Mouse (Mus musculus): Measurements from ENCODE around the gene Nup93. TPM values are rescaled to one million over a fixed set of nuclear protein-coding genes. Genes with fewer than 3 reads are reported as not detected.
"Not testable (repeated sequence)": the region's sequence is repeated elsewhere in the genome, so short reads cannot be mapped to it uniquely, and the experiment has no call there.

Gene Nup93
- polyA plus RNA-seq (2016; fragmentation: Nextera tagmentation; extraction: Ambion mirVana), result 98.2 and 118 TPM in 2 replicates

- peak within 1 kb of the TSS; percentile 85 for H3K27ac ChIP-seq
- peak; percentile 100 for DNase-seq (ENCODE audit: low spot score)
- no peaks in the 10 kb centered on the region for H3K9me3 ChIP-seq
- peak within 1 kb of the TSS; percentile 86 for H3K4me3 ChIP-seq
- WGBS, result under 1% methylated on average over 68 of the region's 68 CpGs
- H3K4me1 ChIP-seq, result peaks cover 27% of the 10 kb centered on the region
- H3K27me3 ChIP-seq (ENCODE audit: insufficient read depth, poor library complexity, severe bottlenecking), result no peaks in the 10 kb centered on the region
- no peaks in the 10 kb centered on the region for H3K36me3 ChIP-seq
Measured at GRCm38 (mm10) chr8:94214252-94215173, at the start of gene Nup93. TSS of gene Nup93 (plus strand) at chr8:94214564.

DNA sequence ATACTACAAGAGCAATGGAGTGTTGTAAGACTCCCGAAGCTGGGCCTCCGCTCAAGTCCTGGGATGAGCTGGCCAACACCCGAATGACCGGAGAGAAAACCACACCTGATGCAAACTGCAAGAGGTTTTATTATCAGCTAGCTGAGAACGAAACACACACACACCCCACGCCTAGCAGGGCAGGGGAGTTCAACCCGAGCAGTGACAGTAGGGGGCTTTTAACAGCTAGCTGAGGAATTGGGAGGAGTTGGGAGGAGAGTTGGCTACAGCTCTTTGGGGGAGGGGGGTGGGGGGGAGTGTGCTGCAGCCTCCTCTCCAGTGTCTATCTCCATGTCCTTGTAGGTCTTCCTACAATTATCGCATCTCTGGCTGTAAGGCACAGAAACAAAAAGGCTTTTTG, 48.6 kb upstream of the Nup93 start:
- H3K36me3 ChIP-seq; DNase-seq (ENCODE audit: low spot score); H3K4me3 ChIP-seq; H3K27ac ChIP-seq; H3K9me3 ChIP-seq; H3K4me1 ChIP-seq: not testable (repeated sequence)
- peaks cover 28% of the 10 kb centered on the region for H3K27me3 ChIP-seq (ENCODE audit: insufficient read depth, poor library complexity, severe bottlenecking)
- 64% methylated on average over 8 of the region's 8 CpGs for whole genome bisulfite sequencing

DNA sequence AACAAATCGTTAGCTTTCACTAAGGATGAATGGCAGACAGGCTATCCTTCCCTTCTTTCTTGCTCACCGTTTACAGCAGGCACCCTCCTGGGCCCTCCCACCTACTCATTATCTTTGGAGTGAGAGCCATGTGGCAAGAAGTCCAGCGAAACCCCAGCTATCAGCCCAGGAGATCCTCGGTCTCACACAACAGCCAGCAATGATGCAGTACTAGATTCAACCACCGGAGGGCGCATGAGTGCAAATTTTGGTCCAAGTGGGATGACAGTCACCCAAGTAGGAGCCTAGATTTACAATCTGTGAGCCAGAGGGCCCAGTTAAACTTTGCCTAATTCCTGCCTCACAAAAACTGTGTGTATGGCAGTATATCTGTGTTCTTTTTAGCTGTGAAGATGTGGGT, 47.1 kb upstream of the Nup93 start:
- peak; percentile 92 for DNase-seq (ENCODE audit: low spot score)
- Histone ChIP-seq H3K27ac (no peak overlapping the region), H3K4me3 (0 out of 2 replicates have a peak overlapping the region, but pooled peaks have one; percentile 24), H3K27me3 (ENCODE audit: insufficient read depth, poor library complexity, severe bottlenecking) (peaks cover 43% of the 10 kb centered on the region), H3K9me3 (no peaks in the 10 kb centered on the region), H3K4me1 (peaks cover 11% of the 10 kb centered on the region), H3K36me3 (no peaks in the 10 kb centered on the region)
- WGBS, result 5% methylated on average over 6 of the region's 6 CpGs

GRCm38 (mm10) chr8:94169547-94169946, 44.8 kb upstream of the Nup93 start:
- H3K4me3 ChIP-seq, result no peak overlapping the region
- peaks cover 66% of the 10 kb centered on the region for H3K27me3 ChIP-seq (ENCODE audit: insufficient read depth, poor library complexity, severe bottlenecking)
- 76% methylated on average over 5 of the region's 5 CpGs for WGBS
- DNase-seq (ENCODE audit: low spot score), result no peak
- no peaks in the 10 kb centered on the region for H3K9me3 ChIP-seq
- peaks cover 22% of the 10 kb centered on the region for H3K4me1 ChIP-seq
- H3K27ac ChIP-seq, result no peak overlapping the region
- no peaks in the 10 kb centered on the region for H3K36me3 ChIP-seq

DNA sequence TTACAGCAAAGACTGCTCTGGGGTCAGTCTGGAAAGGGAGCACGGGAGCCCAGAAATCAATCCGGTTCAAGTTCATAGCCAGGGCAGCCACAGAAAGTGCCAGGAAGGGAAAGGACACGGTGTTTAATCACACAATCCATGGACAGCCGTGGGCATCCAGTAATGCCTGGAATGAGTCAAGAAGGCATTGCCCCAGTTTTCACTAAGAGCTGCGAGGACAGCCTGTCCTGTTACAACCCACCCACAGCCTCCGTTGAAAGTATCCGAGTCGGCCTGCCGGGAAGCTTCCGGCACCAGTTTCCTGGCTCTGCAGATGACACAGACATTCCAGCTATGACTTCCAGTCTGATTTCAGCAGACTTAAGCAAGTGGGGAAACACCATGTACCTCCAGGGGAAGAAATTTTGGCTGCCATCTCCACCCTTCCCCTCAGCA, 43.0 kb upstream of the Nup93 start:
- Histone ChIP-seq H3K36me3 (no peaks in the 10 kb centered on the region), H3K9me3 (no peaks in the 10 kb centered on the region), H3K4me1 (peaks cover 22% of the 10 kb centered on the region), H3K27me3 (ENCODE audit: insufficient read depth, poor library complexity, severe bottlenecking) (peaks cover 84% of the 10 kb centered on the region), H3K27ac (peak overlapping the region; percentile 73; the same call in 1 of the 2 replicates), H3K4me3 (peak overlapping the region; percentile 61)
- DNase-seq (ENCODE audit: low spot score), result no peak
- WGBS, result 39% methylated on average over 10 of the region's 10 CpGs

- H3K9me3 ChIP-seq, result no peaks in the 10 kb centered on the region
- peaks cover 93% of the 10 kb centered on the region for H3K27me3 ChIP-seq (ENCODE audit: insufficient read depth, poor library complexity, severe bottlenecking)
- H3K36me3 ChIP-seq, result no peaks in the 10 kb centered on the region
- under 1% methylated on average over 56 of the region's 56 CpGs for WGBS
- H3K27ac ChIP-seq, result peak within 1 kb of the TSS; percentile 73
- peak within 1 kb of the TSS; percentile 61 for H3K4me3 ChIP-seq
- peaks cover 22% of the 10 kb centered on the region for H3K4me1 ChIP-seq
- peak; percentile 95 for DNase-seq (ENCODE audit: low spot score)
Measured at GRCm38 (mm10) chr8:94172075-94172808, 42.1 kb upstream of the Nup93 start, which contains the start of gene Mt2. TSS of gene Mt2 (plus strand) at chr8:94172664.

GRCm38 (mm10) chr8:94172809-94173732, 41.3 kb upstream of the Nup93 start:
- peaks cover 22% of the 10 kb centered on the region for H3K4me1 ChIP-seq
- DNase-seq (ENCODE audit: low spot score), result peak; percentile 79
- peak overlapping the region; percentile 73 for H3K27ac ChIP-seq
- peak overlapping the region; percentile 61 for H3K4me3 ChIP-seq
- H3K27me3 ChIP-seq (ENCODE audit: insufficient read depth, poor library complexity, severe bottlenecking), result peaks cover 96% of the 10 kb centered on the region
- no peaks in the 10 kb centered on the region for H3K36me3 ChIP-seq
- no peaks in the 10 kb centered on the region for H3K9me3 ChIP-seq
- 2% methylated on average over 39 of the region's 39 CpGs for WGBS

DNA sequence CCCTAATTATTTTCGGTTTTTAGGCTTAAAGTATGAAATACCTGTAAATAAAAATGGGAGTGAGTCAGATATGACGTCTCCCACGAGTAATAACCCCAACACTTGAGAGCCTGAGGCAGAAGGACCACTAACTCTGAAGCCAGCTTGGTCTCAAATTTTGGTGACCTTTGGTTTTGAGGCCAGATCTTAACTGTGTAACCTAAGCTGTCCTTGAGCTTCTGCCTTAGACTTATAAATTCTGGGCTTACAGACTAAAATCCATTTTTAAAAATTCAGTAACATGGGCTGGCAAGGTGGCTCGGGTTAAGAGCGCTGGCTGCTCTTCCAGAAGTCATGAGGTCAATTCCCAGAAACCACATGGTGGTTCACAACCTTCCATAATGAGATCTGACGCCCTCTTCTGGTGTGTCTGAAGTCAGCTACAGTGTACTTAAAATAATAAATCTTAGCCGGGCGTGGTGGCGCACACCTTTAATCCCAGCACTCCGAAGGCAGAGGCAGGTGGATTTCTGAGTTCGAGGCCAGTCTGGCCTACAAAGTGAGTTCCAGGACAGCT, 40.4 kb upstream of the Nup93 start:
- 0 out of 2 replicates have a peak overlapping the region, but pooled peaks have one; percentile 73 for H3K27ac ChIP-seq
- 48% methylated on average over 11 of the region's 11 CpGs for WGBS
- peaks cover 27% of the 10 kb centered on the region for H3K4me1 ChIP-seq
- DNase-seq (ENCODE audit: low spot score), result no peak
- H3K4me3 ChIP-seq, result peak overlapping the region; percentile 61
- peaks cover 100% of the 10 kb centered on the region for H3K27me3 ChIP-seq (ENCODE audit: insufficient read depth, poor library complexity, severe bottlenecking)
- H3K36me3 ChIP-seq, result no peaks in the 10 kb centered on the region
- no peaks in the 10 kb centered on the region for H3K9me3 ChIP-seq

DNA sequence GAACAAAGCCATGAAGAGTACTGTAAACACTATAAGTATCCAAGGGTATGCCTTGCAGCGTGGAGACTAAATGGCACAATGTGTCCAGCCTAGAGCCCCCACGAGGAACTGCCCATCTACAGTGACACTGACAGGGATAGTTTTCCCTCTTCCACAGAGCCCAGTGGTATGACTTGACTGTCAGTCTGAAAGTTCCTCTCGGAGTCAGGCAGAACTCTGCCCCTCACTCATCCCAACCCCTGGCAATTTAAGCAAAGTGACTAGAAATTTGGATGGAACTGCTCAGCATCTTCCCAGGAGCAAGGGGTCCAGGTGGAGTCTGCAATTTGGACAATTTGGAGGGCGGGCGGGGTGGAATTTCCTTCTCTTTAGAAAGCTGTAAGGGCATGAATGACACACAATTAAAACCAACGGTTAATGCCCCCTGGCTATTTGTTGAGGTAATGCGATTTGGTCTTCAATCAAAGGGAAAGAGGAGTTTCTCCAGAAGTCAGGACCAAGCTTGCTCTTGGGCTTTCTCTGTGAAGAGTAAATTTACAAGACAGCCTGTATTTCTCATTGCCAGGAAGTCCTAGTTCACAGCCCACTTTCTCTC, 39.6 kb upstream of the Nup93 start:
- no peak overlapping the region for H3K4me3 ChIP-seq
- no peak for DNase-seq (ENCODE audit: low spot score)
- WGBS, result 37% methylated on average over 7 of the region's 7 CpGs
- H3K27ac ChIP-seq, result no peak overlapping the region
- H3K4me1 ChIP-seq, result peaks cover 33% of the 10 kb centered on the region
- no peaks in the 10 kb centered on the region for H3K36me3 ChIP-seq
- peaks cover 99% of the 10 kb centered on the region for H3K27me3 ChIP-seq (ENCODE audit: insufficient read depth, poor library complexity, severe bottlenecking)
- H3K9me3 ChIP-seq, result no peaks in the 10 kb centered on the region

- Histone ChIP-seq H3K27ac (no peak overlapping the region), H3K4me1 (peaks cover 24% of the 10 kb centered on the region), H3K36me3 (no peaks in the 10 kb centered on the region), H3K4me3 (no peak overlapping the region), H3K9me3 (no peaks in the 10 kb centered on the region), H3K27me3 (ENCODE audit: insufficient read depth, poor library complexity, severe bottlenecking) (peaks cover 99% of the 10 kb centered on the region)
- 64% methylated on average over 7 of the region's 7 CpGs for WGBS
- no peak for DNase-seq (ENCODE audit: low spot score)
Measured at GRCm38 (mm10) chr8:94177716-94178390, 36.5 kb upstream of the Nup93 start.

Data from heart, embryonic 10.5 days (tissue).